Mouse (Mus musculus) liver, adult (tissue): ENCODE results near the gene Ptgds.

Experiments used
- GATA4 ChIP-seq: IDR thresholded peaks from 2 replicates; pipeline ENCODE4 v1.6.1; 2014; ENCODE audit warnings: mild to moderate bottlenecking, low read length; ENCODE audit not compliant: insufficient replicate concordance

Gene Ptgds

GRCm38 (mm10) chr2:25469969-25470368 lies at the start of gene Ptgds:
Gene Ptgds (minus strand): TSS chr2:25470046.
- no peak for TF ChIP-seq GATA4

- no peak for TF ChIP-seq GATA4
Observed at GRCm38 (mm10) chr2:25509912-25510311, 40.1 kb upstream of the Ptgds start.

DNA sequence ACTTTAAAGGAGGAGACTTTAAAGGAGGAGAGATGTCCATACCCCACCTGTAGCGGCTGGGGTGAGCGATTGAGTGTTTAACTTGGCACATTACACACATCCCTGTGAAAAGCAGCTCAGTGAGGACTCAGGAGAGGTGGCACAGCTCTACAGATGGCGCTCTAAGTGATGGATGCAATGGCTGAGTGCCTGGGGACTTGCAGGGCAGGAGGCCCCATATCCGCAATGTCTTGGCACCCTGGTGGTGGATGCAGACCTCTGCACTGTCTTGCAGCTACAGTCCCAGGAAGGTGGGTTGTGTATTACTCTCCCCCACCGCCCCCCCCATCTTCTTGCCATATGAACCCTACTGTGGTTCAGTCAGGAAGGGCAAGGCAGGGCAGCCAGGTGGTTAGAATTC lies 37.1 kb upstream of the Ptgds start:
- TF ChIP-seq GATA4 = no peak

DNA sequence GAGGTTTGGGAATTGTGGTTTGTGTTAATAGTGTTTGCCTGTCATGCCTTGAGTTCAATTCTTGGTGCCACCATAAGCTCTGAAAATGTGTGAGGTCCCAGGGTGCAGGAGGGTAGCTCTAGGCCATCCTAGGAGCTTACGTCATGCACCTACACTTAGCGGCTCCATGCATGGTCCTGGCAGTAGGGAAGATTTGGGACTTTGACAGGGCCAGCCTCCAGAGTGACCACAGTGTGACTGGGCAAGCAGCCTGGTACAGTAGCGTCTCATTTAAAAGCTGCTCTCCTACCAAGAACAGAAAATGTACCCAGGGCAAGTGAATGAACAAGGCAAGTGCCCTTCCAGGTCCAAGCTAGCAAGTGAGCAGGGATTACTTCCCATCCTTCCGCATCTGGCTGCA lies 36.0 kb upstream of the Ptgds start:
- no peak for TF ChIP-seq GATA4

- TF ChIP-seq GATA4 = no peak
Observed at GRCm38 (mm10) chr2:25505000-25505399, 35.2 kb upstream of the Ptgds start.

- TF ChIP-seq GATA4 = no peak
Observed at GRCm38 (mm10) chr2:25504538-25504937, 34.7 kb upstream of the Ptgds start.

DNA sequence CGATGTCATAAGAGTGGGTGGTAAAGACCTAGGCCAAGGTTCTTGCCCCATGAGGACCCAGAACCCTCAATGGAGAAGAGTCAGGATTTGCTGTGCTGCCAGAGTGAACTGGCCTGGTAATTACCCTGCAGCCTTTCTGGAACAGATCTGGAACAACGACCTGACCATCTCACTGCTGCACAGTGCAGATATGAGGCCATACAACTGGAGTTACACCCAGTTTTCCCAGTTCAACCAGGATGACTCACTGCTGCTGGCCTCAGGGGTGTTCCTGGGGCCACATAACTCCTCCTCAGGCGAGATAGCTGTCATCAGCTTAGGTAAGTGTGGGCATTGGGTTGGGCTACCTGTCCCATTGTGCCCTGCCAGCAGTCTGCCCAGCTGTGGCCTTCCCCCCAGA lies 32.9 kb upstream of the Ptgds start:
- no peak for TF ChIP-seq GATA4

DNA sequence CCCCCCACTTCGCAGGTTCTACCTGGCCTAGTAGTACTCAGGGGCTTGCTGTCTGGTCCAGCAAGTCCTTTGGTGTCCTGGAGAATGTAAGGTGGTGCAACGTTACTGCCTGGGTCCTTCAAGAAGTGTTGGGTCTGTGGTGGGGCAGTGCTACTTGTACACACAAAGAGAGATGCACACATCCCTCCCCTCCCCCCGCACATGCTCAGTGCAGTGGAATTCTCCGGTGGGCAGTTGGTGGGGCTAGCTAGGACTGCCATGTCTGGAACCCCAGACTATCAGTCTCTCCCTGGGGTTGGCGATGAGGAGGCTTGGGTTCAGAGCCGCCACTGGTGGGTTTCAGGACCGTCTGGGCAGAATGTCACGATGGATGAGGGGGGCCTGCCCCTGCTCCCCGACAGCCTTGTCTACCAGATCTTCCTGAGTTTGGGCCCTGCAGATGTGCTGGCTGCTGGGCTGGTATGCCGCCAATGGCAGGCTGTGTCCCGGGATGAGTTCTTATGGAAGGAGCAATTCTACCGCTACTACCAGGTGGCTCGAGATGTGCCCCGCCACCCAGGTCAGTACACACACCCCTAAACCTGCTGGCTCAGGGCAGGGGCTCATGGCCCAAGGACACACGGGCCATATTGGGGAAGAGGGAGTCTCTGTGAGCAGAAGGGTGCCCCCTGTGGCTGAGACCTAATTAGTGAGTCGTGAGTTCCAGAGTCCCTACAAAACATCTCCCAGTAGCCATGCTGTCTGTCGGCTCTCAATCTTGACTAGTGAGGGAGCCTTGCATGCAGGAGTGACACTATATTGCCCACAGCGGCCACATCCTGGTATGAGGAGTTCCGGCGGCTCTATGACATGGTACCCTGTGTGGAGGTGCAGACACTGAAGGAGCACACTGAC lies 32.0 kb upstream of the Ptgds start, which contains the start of gene C8g:
Gene C8g, minus strand, starts transcription at position 127 of the 894 bp plus-strand sequence.
- TF ChIP-seq GATA4 = no peak

DNA sequence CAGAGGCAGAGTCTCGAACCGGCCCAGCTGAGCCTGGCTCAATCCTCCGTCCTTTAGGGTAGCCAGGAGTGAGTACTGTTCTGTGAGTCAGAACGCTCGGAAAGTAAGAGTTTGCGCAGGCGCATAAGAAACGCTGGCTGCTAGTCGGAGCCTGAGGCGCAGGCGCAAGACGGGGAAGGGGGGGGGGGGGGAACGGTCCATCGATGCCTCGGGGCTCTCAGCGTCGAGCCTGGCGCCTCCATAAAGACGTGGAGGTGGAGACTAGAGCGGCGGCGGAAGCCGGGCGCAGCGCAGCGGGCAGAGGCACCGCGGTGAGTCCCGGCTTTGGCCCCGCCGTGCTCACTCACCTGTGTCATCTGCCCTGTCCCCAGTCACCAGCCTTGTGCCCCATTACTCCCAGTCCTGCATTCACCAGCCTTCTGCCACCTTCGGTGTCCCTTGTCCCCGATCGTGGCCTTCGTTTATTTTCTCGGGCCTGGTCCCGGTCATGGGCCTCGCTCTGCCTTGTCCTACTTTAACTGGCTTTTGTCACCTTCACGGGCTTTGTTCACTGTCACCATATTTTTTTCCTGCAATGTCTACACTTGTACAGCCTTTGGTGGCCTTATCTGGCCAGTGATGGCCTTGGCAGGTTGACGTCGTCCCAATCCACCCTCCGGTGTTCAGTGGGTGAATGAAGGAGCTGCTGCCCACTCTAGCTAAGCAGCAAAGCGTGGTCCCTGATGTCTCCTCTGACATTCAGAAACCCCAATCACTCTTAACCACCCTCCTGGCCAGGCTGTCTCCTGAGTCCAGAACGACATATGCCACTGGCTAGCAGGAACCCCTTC lies 30.9 kb upstream of the Ptgds start, which contains the start of gene Fbxw5:
Gene Fbxw5, plus strand, starts transcription at position 175 of the 830 bp plus-strand sequence.
- TF ChIP-seq GATA4 = no peak

- no peak for TF ChIP-seq GATA4
Observed at GRCm38 (mm10) chr2:25500071-25500575, 30.3 kb upstream of the Ptgds start.

DNA sequence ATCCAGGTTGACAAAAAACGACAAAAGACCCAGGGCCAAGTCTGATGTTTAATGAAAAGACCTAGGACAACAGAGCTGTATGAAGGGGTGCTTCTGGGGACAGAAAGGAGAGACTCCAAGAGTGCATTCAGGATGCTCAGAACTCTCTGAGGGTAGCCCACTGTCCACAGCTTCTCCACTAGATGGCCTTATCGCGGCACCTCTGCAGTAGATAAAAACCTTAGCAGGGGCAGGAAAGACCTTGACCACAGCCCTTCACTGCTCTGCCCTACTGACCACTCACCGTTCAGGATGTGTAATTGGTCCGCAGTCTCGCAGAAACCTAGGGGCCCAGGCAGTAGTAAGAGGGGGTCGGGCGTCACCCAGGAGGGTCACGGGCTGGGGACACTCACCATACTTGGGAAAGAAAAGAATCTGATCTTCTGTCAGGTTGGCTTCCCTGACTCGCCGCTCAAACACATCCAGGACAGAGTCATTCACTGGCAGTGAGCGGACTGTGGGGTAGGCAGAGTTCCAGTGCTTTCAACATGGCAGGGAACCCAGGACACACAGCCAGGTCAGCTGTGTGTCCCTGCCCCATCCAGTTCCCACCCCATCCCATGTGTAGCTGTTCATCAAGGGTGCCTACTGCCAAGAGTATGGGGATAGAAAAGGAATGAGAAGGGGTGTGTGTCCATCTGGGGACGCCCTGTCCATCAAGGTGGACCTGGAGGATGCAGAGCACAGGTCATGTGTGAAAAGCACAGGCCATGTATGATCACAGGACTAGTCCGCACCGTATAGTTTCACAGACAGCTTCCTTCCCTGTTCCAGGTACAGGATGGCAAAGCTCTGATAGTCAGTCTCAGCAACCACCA lies 29.0 kb upstream of the Ptgds start:
- no peak for TF ChIP-seq GATA4

- no peak for TF ChIP-seq GATA4
Observed at GRCm38 (mm10) chr2:25497846-25498575, 28.2 kb upstream of the Ptgds start.

DNA sequence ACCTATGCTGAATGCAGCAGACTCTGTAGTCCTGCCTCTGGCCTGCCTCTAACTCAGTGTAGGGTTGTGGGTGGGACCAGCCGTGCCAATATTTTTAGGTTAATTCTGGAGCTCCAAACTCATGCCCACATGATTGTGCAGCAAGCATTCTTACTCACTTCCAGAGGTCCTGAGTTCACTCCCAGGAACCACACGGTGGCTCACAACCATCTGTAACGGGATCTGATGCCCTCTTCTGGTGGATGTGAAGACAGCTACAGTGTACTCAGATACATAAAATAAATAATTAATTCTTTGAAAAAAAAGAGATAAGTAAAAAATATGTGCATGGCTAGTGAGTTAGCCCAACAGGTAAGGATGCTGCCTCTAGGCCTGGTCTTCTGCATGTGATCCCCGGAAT lies 26.6 kb upstream of the Ptgds start:
- no peak for TF ChIP-seq GATA4

DNA sequence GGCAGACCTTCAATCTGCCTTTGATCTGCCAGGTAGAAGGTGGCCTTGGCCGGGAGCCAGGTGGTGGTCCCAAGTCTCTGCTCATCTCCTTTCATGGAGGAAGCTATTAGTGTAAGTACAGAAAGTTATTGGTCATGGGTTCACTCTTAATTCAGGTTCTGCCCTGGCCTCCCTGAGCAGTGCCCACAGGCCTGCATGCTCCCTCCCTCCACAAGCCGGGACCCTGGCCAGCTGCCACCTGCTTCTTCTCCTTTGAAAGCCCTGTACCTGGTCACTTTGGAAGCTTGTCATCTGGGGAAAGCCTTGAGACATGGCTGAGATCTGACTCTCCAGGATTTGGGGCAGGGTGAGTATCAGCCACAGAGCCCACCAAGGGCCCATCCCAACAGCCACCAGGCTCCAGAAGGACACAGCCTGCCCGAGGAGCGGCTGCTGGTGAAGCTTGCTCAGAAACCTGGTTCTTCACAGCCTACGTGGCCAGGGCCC lies 23.7 kb upstream of the Ptgds start, which contains the start of gene Lcn12:
Gene Lcn12, minus strand, starts transcription at position 436 of the 486 bp plus-strand sequence.
- no peak for TF ChIP-seq GATA4
